Mouse (Mus musculus) gastrocnemius, postnatal 10 days (tissue): ENCODE data around the gene Arl5c. TPM values are rescaled to one million over a fixed set of nuclear protein-coding genes. Genes with fewer than 3 reads are reported as not detected.

Source experiments
- DNase-seq: peaks from one replicate; pipeline ENCODE4 v3.0.0; 2021; ENCODE audit warnings: mixed read lengths
- total RNA-seq, 2 experiments: library from RNA; stranded (reverse); gene quantifications; 2 replicates each; pipeline ENCODE4 v1.2.3; 2021

Gene Arl5c
- total RNA-seq, 2 experiments from 2014 or later: 0.82 to 1.8 TPM

GRCm38 (mm10) chr11:98019883-98020610 is 24.1 kb upstream of the Arl5c start:
- no peak for DNase-seq

- DNase-seq: no peak
Observed at GRCm38 (mm10) chr11:98018858-98019641, 23.1 kb upstream of the Arl5c start.

GRCm38 (mm10) chr11:98018222-98018621 is 22.2 kb upstream of the Arl5c start:
- DNase-seq: peak; percentile 44

GRCm38 (mm10) chr11:98016824-98017223 is 20.8 kb upstream of the Arl5c start:
- DNase-seq: no peak

- DNase-seq: no peak
Observed at GRCm38 (mm10) chr11:98016177-98016576, 20.2 kb upstream of the Arl5c start.

- no peak for DNase-seq
Observed at GRCm38 (mm10) chr11:98012831-98013230, 16.9 kb upstream of the Arl5c start.

- no peak for DNase-seq
Observed at GRCm38 (mm10) chr11:98011716-98012115, 15.7 kb upstream of the Arl5c start.

- no peak for DNase-seq
Observed at GRCm38 (mm10) chr11:98008087-98008486, 12.1 kb upstream of the Arl5c start.

- peak; percentile 61 for DNase-seq
Observed at GRCm38 (mm10) chr11:98005686-98006085, 9.7 kb upstream of the Arl5c start.

GRCm38 (mm10) chr11:98005076-98005475 is 9.1 kb upstream of the Arl5c start:
- DNase-seq: no peak

GRCm38 (mm10) chr11:98004161-98004560 is 8.2 kb upstream of the Arl5c start:
- DNase-seq: no peak

GRCm38 (mm10) chr11:98003171-98003671 is 7.2 kb upstream of the Arl5c start:
- DNase-seq: no peak

- DNase-seq: peak; percentile 92
Observed at GRCm38 (mm10) chr11:98002627-98003026, 6.6 kb upstream of the Arl5c start.

- no peak for DNase-seq
Observed at GRCm38 (mm10) chr11:98001986-98002385, 6.0 kb upstream of the Arl5c start.

- no peak for DNase-seq
Observed at GRCm38 (mm10) chr11:98001351-98001824, 5.4 kb upstream of the Arl5c start.

GRCm38 (mm10) chr11:98000378-98001140 is 4.6 kb upstream of the Arl5c start:
- DNase-seq: no peak

- no peak for DNase-seq
Observed at GRCm38 (mm10) chr11:97999748-98000147, 3.8 kb upstream of the Arl5c start.

GRCm38 (mm10) chr11:97998898-97999608 is 3.1 kb upstream of the Arl5c start:
- DNase-seq: no peak

- no peak for DNase-seq
Observed at GRCm38 (mm10) chr11:97998074-97998793, 2.3 kb upstream of the Arl5c start.

GRCm38 (mm10) chr11:97997387-97997960 is 1.5 kb upstream of the Arl5c start:
- no peak for DNase-seq

GRCm38 (mm10) chr11:97996691-97997090 is 710 bp upstream of the Arl5c start:
- DNase-seq: no peak
